Comparison of ENCODE assay signal across 9 mouse cellular contexts in genomic region chr15:81448463-81448862, GRCm38 (mm10). TPM values are rescaled to one million over a fixed set of nuclear protein-coding genes. Genes with fewer than 3 reads are reported as not detected.
A peak's percentile ranks its signal among the peaks of the same experiment; 100 is the strongest.
DNase-seq lines count a peak whose midpoint lies in the region; ATAC-seq and TF ChIP-seq lines count a peak whose summit lies in the region.
"Had no signal": no experiment of that assay in that cellular context is flagged by ENCODE, and none has a peak within 500 bp of the region (broad histone marks: within the 10 kb centered on the region; RNA-seq: fewer than 3 reads in every experiment).

No protein-coding gene starts in this region.

- no peaks in the 10 kb centered on the region for H3K9me3 ChIP-seq in midbrain, embryonic 14.5 days (ENCODE audit: control insufficient read depth, low read length)
- H3K9me3 ChIP-seq: limb, embryonic 15.5 days had no signal

- WGBS in midbrain, embryonic 14.5 days = 45% methylated on average over 3 of the region's 3 CpGs

- in situ Hi-C loops in Patski (cut with MboI; ENCODE audit: low pct_unique_long_range_greater_than_20kb) = loop anchor here (10.0 kb wide), 1 partner anchor 226 kb away; no protein-coding TSS in a partner anchor

- TF ChIP-seq CTCF in Patski (IDR thresholded peaks at IDR 0.05) = peak; percentile 78

- H3K27me3 ChIP-seq in Patski = no peaks in the 10 kb centered on the region
- no peaks in the 10 kb centered on the region for H3K27me3 ChIP-seq in midbrain, embryonic 14.5 days (ENCODE audit: control insufficient read depth, insufficient read depth, low read length)
- H3K27me3 ChIP-seq: limb, embryonic 15.5 days had no signal

- peaks cover 37% of the 10 kb centered on the region for H3K36me3 ChIP-seq in midbrain, embryonic 14.5 days (ENCODE audit: control insufficient read depth, insufficient read depth, low read length)

- no peak overlapping the region for H3K4me3 ChIP-seq in midbrain, embryonic 14.5 days (replicated peaks; ENCODE audit: low read depth, low read length)
- H3K4me3 ChIP-seq: limb, embryonic 15.5 days had no signal

- no peak overlapping the region for H3K4me2 ChIP-seq in midbrain, embryonic 14.5 days (ENCODE audit: low read length)
- H3K4me2 ChIP-seq: limb, embryonic 15.5 days had no signal

- peak; percentile 31 for ATAC-seq in Patski
- ATAC-seq in hematopoietic stem cell, adult 5-6 weeks (replicated peaks in 1 of 2; ENCODE audit: insufficient read depth in 1 of 2, low FRiP score in 2 of 2, low TSS enrichment in 1 of 2, low read depth in 1 of 2, poor library complexity in 2 of 2, severe bottlenecking in 2 of 2) = peak; percentile 76 to 86
- no peak for ATAC-seq in midbrain, embryonic 14.5 days (ENCODE audit: low FRiP score, low TSS enrichment)

- DNase-seq in heart, adult 18-20 months = peak; percentile 70 to 89
- no peak for DNase-seq in heart, adult 11 months
- peak; percentile 28 for DNase-seq in Patski (ENCODE audit: low read depth, low spot score)
- peak; percentile 84 for DNase-seq in embryo, embryonic 10 days (ENCODE audit: low spot score)
- DNase-seq in left cerebral cortex, adult 18-20 months (ENCODE audit: low spot score in 2 of 2) = peak; percentile 53 to 78
- DNase-seq in midbrain, embryonic 14.5 days = peak; percentile 91
- peak; percentile 32 to 60 for DNase-seq in spleen, postnatal 36 days (ENCODE audit: low spot score in 2 of 2)

- no peak overlapping the region for H3K9ac ChIP-seq in midbrain, embryonic 14.5 days (replicated peaks; ENCODE audit: low read length)
- H3K9ac ChIP-seq: limb, embryonic 15.5 days had no signal

- no peaks in the 10 kb centered on the region for H3K4me1 ChIP-seq in midbrain, embryonic 14.5 days (ENCODE audit: control insufficient read depth, insufficient read depth, low read length)
- H3K4me1 ChIP-seq: limb, embryonic 15.5 days had no signal

- CTCF ChIA-PET in Patski (lab: Charles Lee) = interaction anchor here (0.7 to 1.2 kb wide), 12 partner anchors 11 to 245 kb away, joined by 3 to 6 read pairs (median 3); partner anchors contain the start of gene L3mbtl2

- H3K27ac ChIP-seq in midbrain, embryonic 14.5 days (replicated peaks; ENCODE audit: low read depth, low read length) = no peak overlapping the region
- H3K27ac ChIP-seq: limb, embryonic 15.5 days had no signal

- POLR2A ChIA-PET in Patski (lab: Charles Lee) = no interaction called here

RNA-seq across cellular contexts. Expression of gene Rbx1, which starts 17.6 kb away (rescaled TPM):
- 100 to 1,000 TPM; 113 to 130 TPM for total RNA-seq in heart, adult 18-20 months (2021)
- 157 TPM for polyA plus RNA-seq in Patski (2021)
- 125 and 199 TPM in 2 replicates for total RNA-seq in hematopoietic stem cell, adult 5-6 weeks (2017)
- total RNA-seq in left cerebral cortex, adult 18-20 months (2021) = 100 to 1,000 TPM; 140 to 144 TPM
- 500 and 547 TPM in 2 replicates for polyA plus RNA-seq in midbrain, embryonic 14.5 days (2014; fragmentation: Nextera tagmentation; extraction: Ambion mirVana)

RNA-seq across cellular contexts. Expression of gene Dnajb7, which starts 40.4 kb away (rescaled TPM):
- total RNA-seq in heart, adult 18-20 months (2021) = not detected
- polyA plus RNA-seq in Patski (2021) = not detected
- total RNA-seq in hematopoietic stem cell, adult 5-6 weeks (2017) = not detected in 2 replicates
- total RNA-seq in left cerebral cortex, adult 18-20 months (2021) = not detected
- polyA plus RNA-seq in midbrain, embryonic 14.5 days (2014; fragmentation: Nextera tagmentation; extraction: Ambion mirVana) = 0.47 and 1.1 TPM in 2 replicates

RNA-seq across cellular contexts. Expression of gene Xpnpep3, which starts 48.5 kb away (rescaled TPM):
- total RNA-seq in heart, adult 18-20 months (2021) = 10 to 100 TPM; 11.4 to 13.3 TPM
- polyA plus RNA-seq in Patski (2021) = 13.8 TPM
- 14.6 and 17.1 TPM in 2 replicates for total RNA-seq in hematopoietic stem cell, adult 5-6 weeks (2017)
- total RNA-seq in left cerebral cortex, adult 18-20 months (2021) = 10 to 100 TPM; 15.0 to 16.6 TPM
- polyA plus RNA-seq in midbrain, embryonic 14.5 days (2014; fragmentation: Nextera tagmentation; extraction: Ambion mirVana) = 3.9 and 6.6 TPM in 2 replicates

RNA-seq across cellular contexts. Expression of gene St13, which starts 48.6 kb away (rescaled TPM):
- total RNA-seq in heart, adult 18-20 months (2021) = 100 to 1,000 TPM; 122 TPM
- polyA plus RNA-seq in Patski (2021) = 471 TPM
- 311 and 331 TPM in 2 replicates for total RNA-seq in hematopoietic stem cell, adult 5-6 weeks (2017)
- total RNA-seq in left cerebral cortex, adult 18-20 months (2021) = 100 to 1,000 TPM; 173 to 174 TPM
- polyA plus RNA-seq in midbrain, embryonic 14.5 days (2014; fragmentation: Nextera tagmentation; extraction: Ambion mirVana) = 176 and 179 TPM in 2 replicates
